Mouse (Mus musculus) myocyte (in vitro differentiated cells): Measurements from ENCODE around the gene Robo1. TPM values are rescaled to one million over a fixed set of nuclear protein-coding genes. Genes with fewer than 3 reads are reported as not detected.

Experiments used
- H3K27me3 ChIP-seq: one replicate; pipeline ENCODE4 v1.6.1; 2011; ENCODE audit not compliant: control insufficient read depth, insufficient read depth, insufficient read length
- H3K36me3 ChIP-seq: one replicate; pipeline ENCODE4 v1.6.1; 2011; ENCODE audit not compliant: control insufficient read depth, insufficient read depth
- H3K4me2 ChIP-seq: one replicate; pipeline ENCODE4 v1.6.1; 2011; ENCODE audit warnings: low read depth, control low read depth
- H3K4me3 ChIP-seq: one replicate; pipeline ENCODE4 v1.5.1; 2011; ENCODE audit warnings: mild to moderate bottlenecking, control low read depth, moderate library complexity
- H3K79me2 ChIP-seq: one replicate; pipeline ENCODE4 v1.6.1; 2011; ENCODE audit not compliant: control insufficient read depth, insufficient read depth
- H3ac ChIP-seq: one replicate; pipeline ENCODE4 v1.6.1; 2011; ENCODE audit not compliant: control insufficient read depth, insufficient read length
- CEBPB ChIP-seq: IDR thresholded peaks from 2 replicates; pipeline ENCODE4 v1.6.1; 2011; ENCODE audit warnings: mild to moderate bottlenecking, moderate library complexity; ENCODE audit not compliant: poor library complexity, insufficient read depth, severe bottlenecking
- E2F4 ChIP-seq: IDR thresholded peaks from one replicate; pipeline ENCODE4 v1.6.1; 2011; ENCODE audit warnings: mild to moderate bottlenecking, control low read depth, moderate library complexity; ENCODE audit not compliant: insufficient read depth
- MAX ChIP-seq: IDR thresholded peaks from one replicate; pipeline ENCODE4 v1.6.1; 2011; ENCODE audit warnings: low read depth, mild to moderate bottlenecking, control low read depth
- MYOD1 ChIP-seq, 3 experiments: IDR thresholded peaks; one replicate each; pipeline ENCODE4 v1.6.1; 2011; ENCODE audit warnings: control low read depth in 2 of 3, low read depth in 2 of 3, mild to moderate bottlenecking in 2 of 3, moderate library complexity in 1 of 3; ENCODE audit not compliant: insufficient read length in 2 of 3, control insufficient read depth in 1 of 3
- MYOG ChIP-seq, 3 experiments: IDR thresholded peaks; one replicate each; pipeline ENCODE4 v1.6.1; 2011; ENCODE audit warnings: control low read depth in 2 of 3, low read depth in 2 of 3, mild to moderate bottlenecking in 2 of 3; ENCODE audit not compliant: insufficient read length in 2 of 3, control insufficient read depth in 1 of 3, insufficient read depth in 1 of 3
- POLR2A ChIP-seq: IDR thresholded peaks from one replicate; pipeline ENCODE4 v1.6.1; 2011; ENCODE audit warnings: low read depth, mild to moderate bottlenecking, control low read depth, moderate library complexity; ENCODE audit not compliant: insufficient read length
- POLR2AphosphoS2 ChIP-seq: IDR thresholded peaks from one replicate; pipeline ENCODE4 v1.6.1; 2011; ENCODE audit warnings: low read depth, control low read depth; ENCODE audit not compliant: insufficient read length
- REST ChIP-seq: IDR thresholded peaks from one replicate; pipeline ENCODE4 v1.6.1; 2011; ENCODE audit warnings: mild to moderate bottlenecking, control low read depth, moderate library complexity; ENCODE audit not compliant: insufficient read depth, insufficient read length
- SRF ChIP-seq: IDR thresholded peaks from one replicate; pipeline ENCODE4 v1.6.1; 2011; ENCODE audit warnings: low read depth; ENCODE audit not compliant: control insufficient read depth, insufficient read length
- TCF12 ChIP-seq: IDR thresholded peaks from one replicate; pipeline ENCODE4 v1.6.1; 2011; ENCODE audit warnings: mild to moderate bottlenecking, control low read depth; ENCODE audit not compliant: poor library complexity, insufficient read depth, severe bottlenecking
- TCF3 ChIP-seq: IDR thresholded peaks from one replicate; pipeline ENCODE4 v1.6.1; 2011; ENCODE audit warnings: low read depth, control low read depth; ENCODE audit not compliant: insufficient read length
- USF1 ChIP-seq: IDR thresholded peaks from one replicate; pipeline ENCODE4 v1.6.1; 2011; ENCODE audit warnings: low read depth, mild to moderate bottlenecking, control low read depth, moderate library complexity
- polyA plus RNA-seq: library from polyadenylated mRNA; unstranded; fragments of >200 nt; fragmentation: generic; extraction: Trizol; gene quantifications from one replicate; pipeline ENCODE4 v1.2.1, GENCODE M21; 2012; ENCODE audit warnings: missing spikeins

Robo1 gene
- polyA plus RNA-seq, 1 experiment = 3.5 TPM

GRCm38 (mm10) chr16:72678450-72678849 lies 370.3 kb downstream of the Robo1 start:
- Histone ChIP-seq H3K4me3 (no peak overlapping the region), H3ac (no peak overlapping the region), H3K27me3 (no peaks in the 10 kb centered on the region), H3K79me2 (no peaks in the 10 kb centered on the region), H3K36me3 (no peaks in the 10 kb centered on the region), H3K4me2 (no peak overlapping the region)
- no peak for TF ChIP-seq CEBPB
- no peak for TF ChIP-seq TCF3
- TF ChIP-seq SRF = no peak
- no peak for TF ChIP-seq MYOD1 (IDR thresholded peaks at IDR 0.05; ENCODE audit: control insufficient read depth in 1 of 3, insufficient read length in 2 of 3, low read depth in 2 of 3)
- TF ChIP-seq E2F4 = no peak
- TF ChIP-seq POLR2AphosphoS2 = no peak
- TF ChIP-seq MYOG (IDR thresholded peaks at IDR 0.05; ENCODE audit: control insufficient read depth in 1 of 3, insufficient read depth in 1 of 3, insufficient read length in 2 of 3, low read depth in 2 of 3) = no peak
- TF ChIP-seq REST = no peak
- no peak for TF ChIP-seq TCF12
- TF ChIP-seq POLR2A = no peak
- no peak for TF ChIP-seq USF1
- no peak for TF ChIP-seq MAX

GRCm38 (mm10) chr16:72678947-72679558 lies 370.9 kb downstream of the Robo1 start:
- Histone ChIP-seq H3K36me3 (no peaks in the 10 kb centered on the region), H3ac (no peak overlapping the region), H3K4me2 (no peak overlapping the region), H3K27me3 (no peaks in the 10 kb centered on the region), H3K4me3 (no peak overlapping the region), H3K79me2 (no peaks in the 10 kb centered on the region)
- TF ChIP-seq MAX (no peak), CEBPB (no peak), TCF3 (no peak), REST (no peak), USF1 (no peak), POLR2AphosphoS2 (no peak), MYOD1 (IDR thresholded peaks at IDR 0.05; ENCODE audit: control insufficient read depth in 1 of 3, insufficient read length in 2 of 3, low read depth in 2 of 3) (no peak), TCF12 (no peak)

GRCm38 (mm10) chr16:72685604-72686479 lies 377.7 kb downstream of the Robo1 start:
- no peaks in the 10 kb centered on the region for H3K36me3 ChIP-seq
- H3K79me2 ChIP-seq = no peaks in the 10 kb centered on the region
- no peak overlapping the region for H3ac ChIP-seq
- no peak overlapping the region for H3K4me2 ChIP-seq
- H3K4me3 ChIP-seq = no peak overlapping the region
- TF ChIP-seq SRF (no peak), CEBPB (no peak), POLR2A (no peak), MAX (no peak), E2F4 (no peak), TCF3 (no peak), REST (no peak), MYOG (IDR thresholded peaks at IDR 0.05; ENCODE audit: control insufficient read depth in 1 of 3, insufficient read depth in 1 of 3, insufficient read length in 2 of 3, low read depth in 2 of 3) (no peak), TCF12 (no peak), MYOD1 (IDR thresholded peaks at IDR 0.05; ENCODE audit: control insufficient read depth in 1 of 3, insufficient read length in 2 of 3, low read depth in 2 of 3) (no peak), POLR2AphosphoS2 (no peak), USF1 (no peak)
- H3K27me3 ChIP-seq = no peaks in the 10 kb centered on the region

GRCm38 (mm10) chr16:72686480-72687053 lies 378.5 kb downstream of the Robo1 start:
- Histone ChIP-seq H3K27me3 (no peaks in the 10 kb centered on the region), H3K4me3 (no peak overlapping the region), H3K36me3 (no peaks in the 10 kb centered on the region), H3K79me2 (no peaks in the 10 kb centered on the region), H3ac (no peak overlapping the region), H3K4me2 (no peak overlapping the region)
- no peak for TF ChIP-seq MYOD1 (IDR thresholded peaks at IDR 0.05; ENCODE audit: control insufficient read depth in 1 of 3, insufficient read length in 2 of 3, low read depth in 2 of 3)
- TF ChIP-seq E2F4 = no peak
- no peak for TF ChIP-seq TCF12
- no peak for TF ChIP-seq MYOG (IDR thresholded peaks at IDR 0.05; ENCODE audit: control insufficient read depth in 1 of 3, insufficient read depth in 1 of 3, insufficient read length in 2 of 3, low read depth in 2 of 3)
- TF ChIP-seq SRF = no peak
- TF ChIP-seq REST = no peak
- TF ChIP-seq TCF3 = no peak
- no peak for TF ChIP-seq POLR2AphosphoS2
- no peak for TF ChIP-seq USF1
- TF ChIP-seq POLR2A = no peak
- TF ChIP-seq MAX = no peak
- no peak for TF ChIP-seq CEBPB
